Mouse (Mus musculus) thymus, postnatal 4 days (tissue): ENCODE measurements around the gene Gdi2.
"Not testable (repeated sequence)": the region's sequence is repeated elsewhere in the genome, so short reads cannot be mapped to it uniquely, and the experiment has no call there.

ENCODE experiments used
- DNase-seq: peaks from one replicate; pipeline ENCODE4 v3.0.0; 2021

Gdi2 gene

DNA sequence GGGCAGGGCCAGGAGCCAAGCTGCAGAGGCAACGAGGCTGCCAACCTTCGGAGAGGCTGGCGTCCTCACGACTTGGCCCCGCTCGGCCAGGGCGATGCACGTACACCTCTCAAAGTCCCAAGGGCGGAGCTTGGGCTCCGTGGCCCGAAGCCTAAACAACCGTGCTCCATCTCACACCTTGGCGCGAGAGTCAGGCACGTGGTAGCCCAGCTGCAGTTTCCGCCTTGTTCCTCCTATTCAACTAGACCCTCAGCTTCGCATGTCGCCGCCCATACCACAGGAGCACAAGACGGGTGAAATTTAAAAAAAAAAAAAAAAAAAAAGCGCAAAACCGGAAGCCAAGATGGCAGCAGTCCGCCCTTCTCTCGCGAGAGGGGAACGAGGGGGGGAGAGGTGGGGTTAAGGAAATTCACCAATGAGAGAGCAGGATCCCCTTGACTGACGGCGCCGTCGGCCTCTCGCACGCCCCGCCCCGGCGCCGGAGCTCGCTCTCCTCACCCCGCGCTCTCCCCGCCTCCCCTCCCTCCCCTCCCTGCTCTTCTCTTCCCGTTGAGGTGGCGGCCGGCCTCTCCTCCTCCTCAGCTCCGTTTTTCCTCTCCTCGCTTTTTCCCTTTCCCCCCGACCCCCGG, at the start of gene Gdi2:
Gdi2 (plus strand) TSS at position 470 of the 629 bp plus-strand sequence.
- peak; percentile 97 for DNase-seq

DNA sequence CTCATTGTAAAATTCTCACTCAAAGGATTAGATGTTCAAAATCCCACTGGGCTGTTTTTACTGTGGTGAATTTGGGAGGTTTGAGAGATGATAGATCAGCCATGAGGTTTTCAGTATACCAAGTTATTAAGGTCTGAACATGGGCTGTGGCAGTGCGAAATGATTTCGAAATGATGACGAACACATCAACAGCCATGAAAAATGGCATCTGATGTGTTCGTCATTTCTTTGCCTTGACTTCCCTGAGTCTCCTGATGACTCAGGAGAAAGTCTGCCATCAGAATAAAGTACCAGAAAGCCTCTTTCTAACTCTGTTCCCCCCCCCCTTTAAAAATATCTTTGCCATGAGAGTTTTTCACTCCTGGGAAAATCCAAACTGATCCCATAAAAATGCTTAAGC, 42.3 kb upstream of the Gdi2 start:
- no peak for DNase-seq

DNA sequence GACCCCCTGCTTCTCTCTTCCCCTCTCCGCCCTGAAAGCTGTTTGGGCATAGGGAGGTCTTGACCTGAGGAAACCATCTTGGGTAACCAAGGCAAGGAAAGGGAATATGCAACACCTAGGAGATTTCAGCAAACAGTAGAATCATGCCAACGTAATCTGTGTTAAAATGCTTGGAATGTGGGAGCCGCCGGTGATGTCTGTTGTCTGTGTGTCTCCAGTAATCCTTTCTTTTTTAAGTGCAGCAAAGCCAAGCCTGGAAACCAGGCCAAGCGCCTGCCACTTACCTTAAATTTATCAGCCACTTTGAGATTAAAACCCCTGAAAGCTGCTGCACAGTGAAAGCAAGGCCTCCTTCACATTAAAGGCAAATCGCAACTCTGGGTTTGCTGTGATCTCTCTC, 36.8 kb upstream of the Gdi2 start:
- DNase-seq: not testable (repeated sequence)

DNA sequence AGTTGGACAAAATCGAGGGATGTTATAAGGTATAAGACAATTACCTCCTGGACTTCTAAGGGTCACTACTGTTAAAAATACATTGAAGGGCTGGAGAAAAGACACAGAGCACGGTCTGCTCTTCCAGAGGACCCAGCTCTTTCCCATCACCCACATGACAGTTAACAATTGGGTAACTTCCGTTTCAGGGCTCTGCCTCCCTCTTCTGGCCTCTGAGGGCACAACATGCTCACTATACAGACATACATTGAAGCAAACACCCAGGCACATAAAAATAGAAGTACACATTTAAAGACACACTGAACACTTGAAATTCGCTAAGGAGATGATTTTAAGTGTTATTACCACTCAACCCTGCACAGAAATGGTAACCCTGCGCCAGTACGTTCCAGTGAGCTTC, 22.5 kb upstream of the Gdi2 start:
- DNase-seq: peak; percentile 58

DNA sequence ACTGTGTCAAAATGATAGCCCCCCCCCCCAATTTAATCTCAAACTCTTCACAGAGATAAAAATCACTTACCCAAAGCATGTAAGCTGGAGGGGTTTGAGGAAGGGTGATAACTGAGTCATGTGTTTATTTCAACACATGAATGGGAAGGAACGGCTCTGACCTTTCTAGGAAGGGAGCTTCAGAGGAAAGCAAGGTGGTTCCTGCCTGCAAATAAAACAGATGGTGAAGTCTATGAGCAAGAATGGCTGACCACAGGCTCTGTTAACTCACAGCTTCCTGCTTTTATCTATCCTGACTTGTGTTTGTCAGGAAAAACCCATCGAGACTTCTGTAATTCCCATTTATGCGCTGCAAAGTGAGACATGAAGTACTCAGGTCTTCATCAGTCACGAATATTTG, 18.5 kb upstream of the Gdi2 start:
- DNase-seq: not testable (repeated sequence)

DNA sequence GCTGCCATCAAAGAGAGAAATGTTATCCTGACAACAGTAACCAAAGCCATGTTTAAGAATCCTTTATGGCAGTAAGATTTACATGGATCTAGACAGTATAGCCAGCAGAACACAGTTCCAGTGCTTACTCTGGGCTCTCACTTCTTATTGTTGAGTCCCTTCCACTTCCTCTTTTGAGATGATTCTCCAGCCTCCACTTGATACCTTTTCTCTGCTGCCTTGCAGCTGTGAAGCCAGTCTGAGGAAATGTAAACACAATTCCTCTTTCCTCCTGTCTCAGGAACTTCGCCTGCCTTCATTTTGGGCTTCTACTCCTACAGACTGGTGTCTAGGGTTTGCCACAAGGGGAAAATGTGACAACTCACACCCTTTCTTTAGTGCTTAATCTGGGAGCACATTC, 17.9 kb upstream of the Gdi2 start:
- DNase-seq: not testable (repeated sequence)

DNA sequence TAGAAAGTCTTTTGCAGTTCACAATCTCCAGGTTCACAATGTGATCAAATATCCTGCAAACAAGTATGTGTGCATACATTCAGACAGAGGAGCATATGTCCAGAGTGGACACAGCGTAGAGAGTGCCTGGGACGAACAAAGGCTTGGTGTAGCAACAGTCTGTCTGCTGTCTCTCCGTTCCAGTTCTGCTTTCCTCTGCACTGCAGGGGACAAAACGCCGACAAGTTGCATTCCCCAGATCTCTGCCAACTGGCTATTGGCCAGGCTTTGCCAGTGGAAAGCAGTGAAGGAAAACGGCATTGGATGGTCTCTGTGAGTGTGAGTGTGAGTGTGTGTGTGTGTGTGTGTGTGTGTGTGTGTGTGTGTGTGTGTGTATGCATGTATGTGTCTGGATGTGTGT, 14.4 kb upstream of the Gdi2 start:
- DNase-seq: no peak

DNA sequence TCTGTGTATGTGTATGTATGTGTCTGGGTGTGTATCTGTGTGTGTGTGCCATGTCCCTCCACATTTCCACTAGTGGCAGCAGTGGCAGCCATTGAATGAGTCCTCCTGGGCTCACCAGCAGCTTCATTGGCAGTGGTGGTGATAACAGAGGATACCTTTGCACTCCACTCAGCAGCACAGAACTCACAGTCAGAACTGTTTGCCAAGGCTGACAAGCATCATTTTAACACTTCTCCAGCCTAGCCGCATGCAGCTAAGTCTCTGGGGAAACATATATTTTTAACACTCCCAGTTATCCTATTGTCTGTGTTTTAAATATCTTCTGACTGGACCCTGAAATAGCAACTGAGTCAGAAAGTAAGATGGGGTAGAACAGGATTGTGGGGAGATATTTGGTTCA, 13.9 kb upstream of the Gdi2 start:
- no peak for DNase-seq

DNA sequence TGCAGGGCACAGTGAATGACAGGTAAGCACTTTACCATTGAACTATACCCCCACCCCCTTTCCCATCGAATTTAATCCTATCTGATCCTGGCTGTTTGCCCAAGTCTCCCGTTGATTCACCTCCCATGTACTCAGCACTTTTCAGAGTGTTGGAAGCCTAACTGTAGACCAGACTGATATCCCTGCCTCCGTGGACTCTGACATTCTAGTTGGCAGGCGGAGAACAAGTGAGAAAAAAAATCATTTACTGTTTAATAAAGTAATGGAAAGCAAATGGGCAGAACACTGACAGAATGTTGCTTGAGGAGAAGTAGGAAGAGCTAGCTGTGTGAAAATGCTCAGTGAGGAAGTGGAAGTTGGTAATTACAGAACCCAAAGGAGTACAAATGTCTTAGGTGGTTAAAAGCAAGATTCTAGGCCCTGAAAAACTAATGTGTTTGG, 12.2 kb upstream of the Gdi2 start:
- DNase-seq: no peak

DNA sequence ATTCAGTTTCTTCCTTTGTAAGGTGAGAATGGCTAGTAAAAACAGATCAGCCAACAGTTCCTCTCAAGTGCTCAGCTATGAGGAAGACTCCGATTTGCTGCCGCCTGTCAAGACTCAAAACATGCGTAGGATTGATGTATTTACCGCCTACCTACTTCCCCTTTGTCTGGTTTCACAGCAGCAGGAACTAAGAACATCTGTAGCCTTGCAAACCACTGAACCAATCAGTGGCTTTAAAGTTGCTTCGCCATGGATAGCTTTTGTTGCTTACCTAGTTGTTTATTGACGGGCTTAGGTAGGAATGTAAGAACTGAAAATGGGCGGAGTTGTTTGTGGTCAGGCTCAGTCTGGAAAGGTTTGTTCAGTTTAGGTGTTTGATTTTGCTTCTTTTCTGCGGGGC, 11.5 kb upstream of the Gdi2 start:
- peak; percentile 25 for DNase-seq

DNA sequence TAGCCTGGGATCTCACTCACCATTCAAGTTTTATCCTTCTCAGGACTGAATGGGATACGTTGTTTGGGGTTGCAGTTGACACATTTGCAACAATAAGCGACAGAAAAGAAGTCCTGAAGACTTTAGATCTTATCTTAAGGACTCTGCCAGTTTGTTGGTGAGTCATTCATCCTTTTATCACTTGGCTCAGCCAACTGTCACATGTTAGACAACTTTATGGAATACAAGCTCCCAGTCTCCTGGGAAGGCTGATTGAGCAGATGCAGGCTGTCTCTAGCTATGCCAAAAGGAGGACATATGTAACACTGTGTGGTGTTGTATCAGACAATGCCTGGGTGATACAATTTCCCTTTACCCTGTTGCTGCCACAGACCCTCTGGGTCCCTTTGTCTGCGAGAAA, 7.4 kb upstream of the Gdi2 start:
- DNase-seq: no peak

DNA sequence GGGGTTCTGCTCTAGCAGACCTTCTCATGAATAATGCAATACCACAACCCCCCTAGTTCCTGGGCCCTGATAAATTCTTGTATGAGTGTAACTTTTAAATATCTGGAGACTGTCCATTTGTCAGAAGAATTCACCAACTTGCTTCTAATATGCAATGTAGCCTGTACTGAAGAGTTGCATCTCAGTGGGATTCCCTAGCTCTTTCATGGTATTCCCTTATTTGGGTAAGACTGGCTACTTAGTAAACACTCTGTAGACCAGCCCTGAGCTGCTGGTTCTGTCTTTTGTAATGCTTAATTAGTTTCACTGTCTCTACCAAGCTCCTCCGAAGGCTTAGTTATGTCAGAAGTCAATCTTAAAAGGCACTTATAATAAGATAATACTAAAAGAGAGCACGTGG, 6.7 kb upstream of the Gdi2 start:
- not testable (repeated sequence) for DNase-seq

DNA sequence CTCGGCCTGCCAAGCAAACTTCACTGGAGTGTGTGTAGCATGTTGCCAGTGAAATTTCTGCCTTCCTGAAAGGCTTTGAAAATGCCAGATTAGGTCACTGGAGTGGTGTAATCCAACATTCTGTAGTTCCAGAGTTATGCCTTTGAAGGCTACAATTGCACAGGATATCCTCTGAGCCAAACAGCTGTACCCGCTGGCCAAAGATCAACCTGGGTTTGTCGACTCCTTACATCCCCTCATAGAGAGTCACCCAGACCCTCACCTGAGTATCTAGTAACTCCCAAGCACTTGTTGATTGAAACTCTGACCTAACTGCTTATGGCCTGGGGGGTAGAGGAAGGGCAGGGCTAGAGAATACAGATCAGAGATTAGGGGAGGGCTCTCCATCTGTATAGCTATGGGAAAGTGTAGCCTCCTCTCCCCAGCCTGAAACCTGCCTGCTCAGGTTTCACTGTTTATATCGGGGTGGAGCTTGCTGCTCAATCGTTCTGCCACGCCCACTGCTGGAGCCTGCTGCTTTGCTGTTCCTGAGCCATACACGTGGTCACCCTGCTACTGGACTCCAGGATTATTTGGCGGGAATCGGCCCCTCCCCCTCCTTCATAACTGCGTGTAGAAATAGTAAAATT, 6.1 kb upstream of the Gdi2 start:
- DNase-seq: no peak

DNA sequence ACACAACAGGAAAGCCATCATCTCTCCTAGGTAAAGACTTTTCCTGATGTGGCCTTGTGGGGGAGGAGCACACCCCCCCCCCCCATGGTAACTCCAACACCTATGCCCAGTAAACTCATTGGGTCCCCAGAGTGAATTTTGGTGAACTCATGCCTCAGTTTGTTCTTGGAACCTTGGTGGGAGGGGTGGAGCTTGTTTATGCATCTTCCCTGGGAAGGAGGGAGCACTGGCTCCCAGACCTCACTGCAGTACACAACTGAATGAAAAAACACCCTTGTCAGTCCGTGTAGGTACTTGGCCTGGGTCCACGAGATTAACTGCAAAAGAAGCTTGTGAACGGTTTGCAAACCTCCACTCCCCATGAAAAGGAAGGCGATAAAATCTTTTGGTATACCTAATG, 5.4 kb upstream of the Gdi2 start:
- DNase-seq: no peak

DNA sequence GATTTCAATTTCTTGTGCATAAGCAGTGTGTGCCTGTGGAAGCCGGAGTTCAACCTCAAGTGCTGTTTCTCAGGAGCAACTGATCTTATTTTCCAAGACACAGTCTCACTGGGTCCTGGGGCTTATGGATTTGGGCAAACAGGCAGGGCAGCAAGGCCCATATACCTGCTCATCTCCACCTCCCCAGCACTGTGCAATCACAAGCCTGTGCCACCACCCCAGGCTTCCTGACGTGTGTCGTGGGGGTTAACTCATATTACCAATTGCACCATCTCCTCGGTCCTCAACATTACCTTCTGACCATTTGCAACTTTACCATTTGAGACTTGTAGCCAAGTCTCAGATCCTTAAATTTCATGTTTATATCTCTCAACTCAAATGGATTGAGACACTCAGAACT, 3.7 kb upstream of the Gdi2 start:
- no peak for DNase-seq

DNA sequence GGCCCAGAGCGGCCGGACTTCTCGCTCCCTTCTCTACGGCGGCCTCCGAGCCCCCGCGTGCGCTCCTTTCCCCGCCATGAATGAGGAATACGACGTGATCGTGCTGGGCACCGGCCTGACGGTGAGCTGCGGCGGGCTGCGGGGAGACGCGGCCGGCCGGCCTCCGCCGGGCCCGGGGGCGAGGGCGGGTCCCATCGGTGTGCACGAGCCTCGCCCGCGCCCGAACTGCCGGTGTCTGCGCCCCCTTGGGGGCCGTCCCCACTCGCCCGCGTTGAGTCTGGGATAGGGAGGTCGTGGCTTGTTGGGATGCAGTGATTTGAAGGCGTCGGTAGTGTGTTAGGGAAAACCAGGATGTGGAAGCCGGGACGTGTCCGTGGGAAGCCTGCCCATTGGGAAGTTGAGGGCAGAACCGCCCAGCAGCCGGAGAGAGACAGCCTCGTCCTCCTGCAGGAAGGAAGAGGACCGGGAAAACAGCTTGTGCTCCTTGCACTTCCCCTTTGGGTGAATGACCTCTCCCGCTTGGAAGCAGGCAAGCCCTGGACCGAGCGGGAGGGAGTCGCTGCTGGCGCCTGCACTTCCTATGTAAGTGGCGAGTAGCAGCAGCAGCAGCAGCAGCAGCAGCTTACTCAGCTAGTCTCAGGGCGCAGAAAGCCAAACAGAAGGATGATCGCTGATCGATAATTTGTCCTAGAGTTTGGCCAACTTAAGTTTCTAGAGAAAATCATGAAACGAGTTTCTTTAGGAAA, 533 bp downstream of the Gdi2 start:
- peak; percentile 71 for DNase-seq

DNA sequence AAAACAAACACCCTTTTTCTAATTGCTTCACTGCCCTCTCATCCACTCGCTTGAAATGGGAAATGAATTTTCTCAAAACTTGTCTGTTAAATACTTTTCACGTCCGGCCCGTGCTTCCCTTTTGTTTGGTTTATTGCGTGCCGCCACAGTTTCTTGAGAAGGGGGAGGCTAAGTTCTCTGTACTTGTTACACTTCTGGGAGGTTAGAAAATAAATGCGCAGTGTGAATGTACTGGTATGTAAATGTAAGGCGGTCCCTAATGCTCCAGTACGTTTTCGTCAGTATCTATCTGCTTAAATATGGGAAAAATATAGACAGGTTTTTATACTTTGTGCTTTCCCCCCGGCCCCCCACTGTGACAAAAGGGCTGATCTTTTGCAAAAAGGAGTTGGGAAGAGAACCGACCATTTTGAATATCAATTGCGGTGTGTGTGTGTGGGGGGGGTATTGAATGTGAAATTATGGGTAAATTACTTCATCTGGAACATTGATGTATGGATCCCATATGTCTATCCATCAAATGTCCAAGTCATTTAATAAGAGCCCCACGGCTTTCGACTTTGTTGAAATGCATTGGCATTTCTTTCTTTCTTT, 1.2 kb downstream of the Gdi2 start:
- DNase-seq: peak; percentile 34

DNA sequence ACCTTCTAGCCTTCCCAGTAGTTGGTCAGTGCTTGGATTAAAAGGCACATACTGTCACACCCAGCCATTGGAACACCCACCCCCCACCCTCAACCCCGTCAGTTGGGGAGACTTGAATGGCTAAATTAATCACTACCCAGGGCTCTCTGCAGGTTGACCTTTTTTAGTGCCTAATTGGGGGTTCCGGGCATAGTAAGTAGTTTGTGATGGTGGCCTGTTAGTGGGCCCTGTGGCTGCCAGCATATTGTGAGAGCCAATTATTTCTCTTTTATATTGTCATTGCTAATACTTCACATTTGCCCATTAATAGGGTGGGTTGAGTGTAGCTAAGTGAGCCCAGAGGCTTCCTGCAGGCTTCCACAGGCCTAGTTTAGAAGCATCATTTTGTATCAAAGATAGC, 2.3 kb downstream of the Gdi2 start:
- no peak for DNase-seq

DNA sequence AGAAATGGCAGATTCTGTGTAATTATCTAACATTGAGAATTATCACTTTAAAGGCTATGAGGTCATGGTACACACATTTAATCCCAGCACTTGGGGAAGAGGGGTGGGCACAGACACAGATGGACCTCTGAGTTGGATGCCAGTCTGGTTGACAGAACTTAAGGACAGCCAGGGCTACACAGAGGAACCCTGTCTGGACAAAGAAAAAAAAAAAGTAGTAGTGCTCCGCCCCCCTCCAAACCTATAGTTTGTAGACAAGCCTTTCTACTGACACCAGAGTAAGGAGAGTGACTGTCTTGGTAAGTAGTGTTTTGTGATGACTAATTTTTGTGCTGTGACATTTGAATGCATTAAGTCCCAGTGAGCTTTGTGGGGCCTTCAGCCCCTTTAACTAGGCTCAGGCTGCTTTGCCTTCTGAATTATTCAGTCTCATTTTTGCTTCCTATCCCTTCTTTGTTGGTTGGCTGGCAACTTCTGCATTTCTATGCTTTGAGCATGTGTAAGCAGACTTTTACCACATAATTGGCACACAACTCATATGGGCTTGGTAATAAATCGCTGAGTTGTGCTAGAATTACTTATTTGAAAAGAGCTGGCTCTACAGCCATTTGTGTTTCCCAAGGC, 3.4 kb downstream of the Gdi2 start:
- DNase-seq: no peak

DNA sequence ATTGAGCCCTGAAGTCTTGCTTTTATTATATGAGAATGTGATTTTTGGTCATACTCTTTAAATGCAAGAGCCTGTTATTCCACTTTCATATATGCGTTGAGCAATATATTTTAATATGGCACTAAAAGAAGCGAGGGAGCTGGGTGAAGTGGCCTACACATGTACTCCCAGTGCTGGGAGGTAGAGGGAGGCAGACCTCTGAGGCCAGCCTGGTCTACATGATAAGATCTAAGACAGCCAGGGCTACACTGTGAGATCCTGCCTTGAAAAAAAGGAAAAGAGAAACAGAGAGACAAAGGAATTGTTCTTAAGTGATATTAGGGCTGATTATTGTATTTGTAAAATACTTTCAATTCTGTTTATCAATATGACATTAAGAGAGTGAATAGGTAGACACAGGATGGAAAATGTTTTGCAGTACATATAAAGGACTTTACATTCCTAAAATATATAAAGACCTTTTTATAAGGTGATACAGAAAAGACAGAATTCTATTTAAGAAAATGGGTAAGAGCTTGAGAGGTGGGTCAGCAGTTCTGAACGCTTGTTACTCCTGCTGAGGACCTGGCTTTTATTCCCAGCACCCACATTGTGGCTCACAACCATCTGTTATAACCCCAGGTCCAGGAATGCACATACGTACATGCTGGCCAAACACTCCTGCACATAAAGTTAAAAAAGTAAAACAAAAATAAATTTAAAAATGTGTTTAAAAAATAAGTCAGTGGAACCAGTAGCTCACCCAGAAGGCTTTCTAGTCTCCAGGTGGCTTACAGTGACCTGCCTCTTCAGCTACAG, 6.4 kb downstream of the Gdi2 start:
- DNase-seq: no peak

DNA sequence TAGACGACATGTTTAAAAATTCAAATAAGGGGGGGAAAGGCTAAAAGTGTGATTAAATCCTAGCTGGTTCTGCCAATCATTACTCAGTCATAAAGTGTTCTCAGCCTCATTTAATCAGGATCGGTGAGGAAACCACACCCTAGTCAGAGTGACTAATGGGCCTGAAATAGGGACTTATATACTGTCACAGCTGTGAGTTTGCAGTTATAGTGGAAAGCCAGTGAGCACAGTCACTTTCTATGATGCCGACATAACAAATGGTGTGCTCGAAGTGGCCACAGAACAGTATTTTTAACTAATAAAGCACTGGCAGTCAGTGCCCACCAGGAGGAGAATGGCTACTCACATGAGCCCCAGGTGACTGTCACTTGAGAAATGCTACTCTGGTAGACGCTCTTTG, 7.1 kb downstream of the Gdi2 start:
- DNase-seq: no peak

DNA sequence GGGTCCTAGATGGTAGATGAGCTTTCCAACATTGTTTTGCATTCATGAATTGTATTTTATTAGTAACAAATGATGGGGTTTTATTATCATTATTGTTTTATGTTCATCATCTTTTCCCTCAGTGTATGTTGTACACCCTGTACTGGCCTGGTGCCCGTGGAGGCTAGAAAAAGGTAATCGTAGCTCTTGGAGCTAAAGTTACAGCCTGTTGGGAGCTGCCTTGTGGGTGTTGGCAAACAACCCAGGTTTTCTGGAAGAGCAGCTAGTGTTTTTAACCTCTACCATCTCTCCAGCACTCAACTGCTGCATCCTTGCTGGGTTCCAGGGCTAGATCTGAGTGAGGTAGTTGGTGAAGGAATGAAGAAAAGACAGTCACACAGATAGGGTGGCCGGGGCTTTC, 9.5 kb downstream of the Gdi2 start:
- no peak for DNase-seq

DNA sequence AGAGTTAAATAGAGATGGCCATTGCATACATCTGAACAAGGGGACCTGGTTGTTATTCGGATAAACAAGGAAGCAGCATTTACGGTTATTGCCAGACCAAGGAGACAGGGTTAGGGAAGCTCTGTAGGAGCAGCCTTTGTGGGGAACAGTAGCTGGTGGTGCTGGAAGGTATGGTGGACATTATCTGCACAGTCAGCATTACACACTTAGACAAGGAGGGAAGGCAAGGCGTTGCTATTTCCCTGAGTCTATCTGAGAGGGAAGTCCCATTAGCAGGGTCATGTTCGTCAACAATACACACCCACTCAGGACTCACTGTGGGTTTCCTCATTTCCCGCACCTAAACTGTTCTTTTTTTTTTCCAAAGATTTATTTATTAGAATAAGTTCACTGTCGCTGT, 10.0 kb downstream of the Gdi2 start:
- no peak for DNase-seq
